Mouse (Mus musculus): Measurements from ENCODE around the gene Fgf8.

- no peak for TF ChIP-seq CTCF (IDR thresholded peaks at IDR 0.05; ENCODE audit: low read depth, low read length)
- TF ChIP-seq POLR2A (IDR thresholded peaks at IDR 0.05; ENCODE audit: extremely low read depth, insufficient read depth, low read length), result no peak
Measured at GRCm38 (mm10) chr19:45727231-45727630, 15.5 kb downstream of the Fgf8 start.

All from liver, adult 2 months (tissue).